Mouse (Mus musculus): Measurements from ENCODE around the gene Camk2g. TPM values are rescaled to one million over a fixed set of nuclear protein-coding genes. Genes with fewer than 3 reads are reported as not detected.

Gene Camk2g
- polyA plus RNA-seq, 1 experiment from 2014 or later: 42.3 TPM

DNA sequence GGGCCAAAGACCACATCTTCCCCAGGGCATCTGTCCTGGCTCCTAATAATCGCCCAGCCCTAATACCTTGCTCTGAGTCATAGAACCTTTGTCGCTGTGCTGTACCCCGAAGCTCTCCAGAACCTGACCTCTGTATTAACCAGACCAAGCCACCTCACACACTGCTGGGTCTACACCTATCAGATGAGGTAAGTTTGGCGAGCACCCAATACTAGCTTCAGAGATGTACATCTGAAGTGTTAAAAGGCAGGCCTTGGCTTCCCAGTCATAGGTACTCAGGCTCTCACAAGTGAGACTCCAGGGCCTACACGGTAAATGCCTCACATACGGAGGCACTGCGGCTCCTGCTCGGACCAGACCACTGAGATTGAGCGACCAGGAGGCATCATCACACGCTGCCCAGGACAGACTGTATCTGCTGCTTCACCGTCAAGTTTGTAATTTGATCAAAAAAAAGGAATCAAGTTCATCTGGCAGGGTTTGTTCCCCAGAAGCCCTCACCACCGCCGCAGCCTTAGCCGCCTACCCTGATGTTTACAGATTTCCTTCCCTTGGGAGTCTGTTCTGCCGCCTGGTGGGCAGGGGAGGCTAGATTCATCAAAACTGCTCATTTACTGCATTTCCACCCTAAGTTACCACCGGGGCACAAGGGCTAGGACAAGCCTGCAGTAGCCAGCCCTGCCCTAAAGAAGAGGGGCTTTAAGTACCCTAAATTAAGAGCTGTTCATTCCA is 2.2 kb downstream of the Camk2g start:
- Histone ChIP-seq H3K4me1 (replicated peaks) (peaks cover 30% of the 10 kb centered on the region), H3K9ac (no peak overlapping the region)
- 71% methylated on average over 16 of the region's 16 CpGs for WGBS

DNA sequence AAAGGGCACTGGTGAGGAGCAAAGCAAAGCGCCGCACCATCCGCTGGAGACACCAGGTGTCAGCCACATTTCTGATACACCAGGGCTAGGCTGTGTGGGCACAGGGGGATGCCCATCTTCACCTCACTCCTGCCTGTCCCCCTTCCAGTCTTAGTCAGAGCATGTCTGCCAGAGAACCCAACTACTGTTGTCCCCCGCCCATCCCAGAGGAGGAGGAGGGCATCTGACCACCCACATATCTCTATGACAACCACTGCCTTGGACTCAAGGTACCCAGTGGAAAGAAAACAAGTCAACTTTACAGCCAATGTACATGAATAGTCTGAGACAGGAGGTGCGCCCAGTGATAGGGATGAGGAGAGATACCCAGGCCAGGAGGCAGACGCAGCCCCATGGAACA is 2.9 kb downstream of the Camk2g start:
- Histone ChIP-seq H3K4me1 (replicated peaks) (peaks cover 37% of the 10 kb centered on the region), H3K4me3 (replicated peaks) (no peak overlapping the region), H3K27ac (no peak overlapping the region), H3K9ac (no peak overlapping the region), H3K27me3 (replicated peaks) (no peaks in the 10 kb centered on the region), H3K4me2 (replicated peaks) (no peak overlapping the region), H3K9me3 (no peaks in the 10 kb centered on the region), H3K36me3 (peaks cover 17% of the 10 kb centered on the region)
- no peak for ATAC-seq
- WGBS: 92% methylated on average over 6 of the region's 6 CpGs

More for the DNA sequence above, 2.2 kb downstream of the Camk2g start:
- H3K9me3 ChIP-seq: no peaks in the 10 kb centered on the region
- H3K36me3 ChIP-seq: peaks cover 15% of the 10 kb centered on the region
- H3K4me2 ChIP-seq (replicated peaks): no peak overlapping the region
- ATAC-seq: no peak
- H3K27ac ChIP-seq: no peak overlapping the region
- H3K27me3 ChIP-seq (replicated peaks): no peaks in the 10 kb centered on the region
- H3K4me3 ChIP-seq (replicated peaks): no peak overlapping the region

DNA sequence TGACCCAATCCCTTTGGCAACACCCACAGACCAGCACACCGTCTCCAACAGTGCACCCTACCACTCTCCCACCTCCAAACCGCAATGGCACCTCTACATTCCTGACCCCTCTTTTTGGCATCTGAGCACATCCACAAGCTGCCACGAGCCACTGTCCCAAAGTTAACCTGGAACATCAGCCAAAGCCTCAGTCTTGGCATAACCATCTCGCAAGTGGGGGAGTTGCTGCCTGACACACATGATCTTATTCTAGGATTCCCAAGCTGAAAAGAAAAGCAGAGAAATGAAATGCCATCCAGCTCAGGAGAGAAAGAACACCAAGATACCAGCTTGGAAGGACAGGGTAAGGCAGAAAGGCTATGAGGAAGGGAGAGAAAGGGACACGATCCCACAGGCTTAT is 3.4 kb downstream of the Camk2g start:
- Histone ChIP-seq H3K4me2 (replicated peaks) (no peak overlapping the region), H3K27ac (no peak overlapping the region), H3K9me3 (no peaks in the 10 kb centered on the region), H3K4me1 (replicated peaks) (peaks cover 38% of the 10 kb centered on the region), H3K4me3 (replicated peaks) (no peak overlapping the region), H3K27me3 (replicated peaks) (no peaks in the 10 kb centered on the region), H3K36me3 (peaks cover 19% of the 10 kb centered on the region), H3K9ac (no peak overlapping the region)
- ATAC-seq: no peak
- 91% methylated on average over 5 of the region's 5 CpGs for WGBS

DNA sequence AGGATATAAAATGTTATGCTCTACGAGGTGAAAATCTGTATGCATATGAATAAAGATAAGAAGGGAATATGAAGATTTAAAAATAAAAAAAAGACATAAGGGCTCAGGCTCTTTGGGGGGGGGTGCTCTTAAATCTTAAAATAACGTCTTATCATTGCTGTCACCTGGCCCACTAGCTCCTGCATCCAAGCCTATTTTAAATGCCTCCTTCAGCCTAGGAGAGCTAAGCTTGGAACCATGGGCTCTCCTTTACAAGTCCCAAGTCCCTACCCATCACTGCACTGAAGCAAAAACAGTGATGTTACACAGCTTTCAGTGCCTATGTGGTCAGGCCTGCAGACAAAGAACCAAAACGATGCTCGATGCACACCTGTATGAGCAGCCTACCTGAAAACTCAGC is 4.3 kb downstream of the Camk2g start:
- WGBS: 85% methylated on average over 4 of the region's 4 CpGs
- no peak for ATAC-seq
- Histone ChIP-seq H3K4me2 (replicated peaks) (no peak overlapping the region), H3K4me1 (replicated peaks) (peaks cover 42% of the 10 kb centered on the region), H3K27ac (no peak overlapping the region), H3K27me3 (replicated peaks) (no peaks in the 10 kb centered on the region), H3K4me3 (replicated peaks) (no peak overlapping the region), H3K9me3 (no peaks in the 10 kb centered on the region), H3K36me3 (peaks cover 20% of the 10 kb centered on the region), H3K9ac (no peak overlapping the region)

DNA sequence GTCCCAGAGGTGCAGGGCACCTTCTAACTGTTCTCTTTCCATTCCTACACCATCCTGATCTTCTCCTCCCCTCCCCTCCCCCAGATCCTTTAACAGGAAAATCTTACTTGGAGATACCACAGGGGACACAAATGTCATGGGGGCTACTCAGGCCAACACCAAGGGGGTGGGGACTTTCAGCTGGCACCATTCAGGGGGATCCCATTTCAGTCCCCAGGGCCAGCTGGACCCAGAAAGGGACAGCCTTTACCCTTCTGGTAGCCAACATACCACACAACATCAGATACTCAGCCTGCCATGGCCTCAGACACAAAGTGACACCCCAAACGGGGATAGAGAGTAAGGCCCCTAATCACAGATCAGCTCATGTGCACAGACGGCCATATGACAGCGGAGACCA is 5.7 kb downstream of the Camk2g start:
- ATAC-seq: no peak
- Histone ChIP-seq H3K4me2 (replicated peaks) (no peak overlapping the region), H3K36me3 (peaks cover 27% of the 10 kb centered on the region), H3K4me1 (replicated peaks) (peaks cover 42% of the 10 kb centered on the region), H3K27me3 (replicated peaks) (no peaks in the 10 kb centered on the region), H3K4me3 (replicated peaks) (no peak overlapping the region), H3K27ac (no peak overlapping the region), H3K9ac (no peak overlapping the region), H3K9me3 (no peaks in the 10 kb centered on the region)
- WGBS: 82% methylated on average over 3 of the region's 3 CpGs

DNA sequence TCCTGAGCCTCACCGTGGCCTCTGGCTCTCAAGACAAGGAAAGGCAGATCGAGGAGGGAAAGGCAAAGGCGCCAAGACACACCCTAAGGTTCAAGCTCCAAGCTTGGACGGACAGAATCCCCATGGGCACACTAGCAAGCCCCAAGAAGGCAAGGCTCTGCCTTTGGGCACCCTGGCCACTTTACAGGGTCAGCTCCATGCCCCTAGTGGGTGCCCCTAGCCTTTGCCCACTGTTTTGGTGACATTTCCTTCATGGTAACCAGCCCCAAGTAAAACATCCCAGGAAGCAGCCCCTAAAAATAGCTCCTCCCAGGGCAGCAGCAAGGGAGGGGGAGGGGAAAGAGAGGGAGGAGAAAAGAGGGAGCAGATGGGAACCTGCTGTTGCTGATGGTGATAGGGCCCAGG is 7.3 kb downstream of the Camk2g start:
- H3K4me2 ChIP-seq (replicated peaks): no peak overlapping the region
- no peak overlapping the region for H3K4me3 ChIP-seq (replicated peaks)
- H3K36me3 ChIP-seq: peaks cover 31% of the 10 kb centered on the region
- H3K27me3 ChIP-seq (replicated peaks): no peaks in the 10 kb centered on the region
- H3K9me3 ChIP-seq: no peaks in the 10 kb centered on the region
- peaks cover 29% of the 10 kb centered on the region for H3K4me1 ChIP-seq (replicated peaks)
- peak; percentile 42 for ATAC-seq
- no peak overlapping the region for H3K9ac ChIP-seq
- 63% methylated on average over 4 of the region's 4 CpGs for WGBS
- H3K27ac ChIP-seq: peak overlapping the region; percentile 29; the same call in 1 of the 2 replicates

DNA sequence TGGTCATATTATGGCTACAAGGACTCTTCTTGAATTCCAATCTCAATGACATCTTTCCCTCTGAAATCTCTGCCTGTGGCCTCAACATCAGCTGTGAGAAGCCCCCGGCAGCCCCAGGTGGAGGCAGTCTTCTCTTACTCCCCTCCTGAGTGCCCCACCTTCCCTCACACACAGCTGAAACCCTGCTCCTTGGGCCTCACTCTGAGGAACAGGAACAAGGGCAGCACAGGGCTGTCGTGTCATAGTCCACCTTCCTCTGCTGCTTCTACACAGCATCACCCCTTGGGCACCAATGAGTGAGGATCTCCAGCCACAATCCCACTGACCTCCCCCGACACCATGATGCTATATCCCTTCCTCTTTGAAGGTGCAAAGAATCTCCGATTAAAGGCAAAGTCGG is 7.9 kb downstream of the Camk2g start:
- peaks cover 25% of the 10 kb centered on the region for H3K4me1 ChIP-seq (replicated peaks)
- no peaks in the 10 kb centered on the region for H3K27me3 ChIP-seq (replicated peaks)
- H3K4me3 ChIP-seq (replicated peaks): no peak overlapping the region
- H3K36me3 ChIP-seq: peaks cover 29% of the 10 kb centered on the region
- H3K4me2 ChIP-seq (replicated peaks): no peak overlapping the region
- ATAC-seq: peak; percentile 69
- H3K27ac ChIP-seq: 0 out of 2 replicates have a peak overlapping the region, but pooled peaks have one; percentile 29
- no peaks in the 10 kb centered on the region for H3K9me3 ChIP-seq
- no peak overlapping the region for H3K9ac ChIP-seq
- whole genome bisulfite sequencing: 73% methylated on average over 5 of the region's 5 CpGs

DNA sequence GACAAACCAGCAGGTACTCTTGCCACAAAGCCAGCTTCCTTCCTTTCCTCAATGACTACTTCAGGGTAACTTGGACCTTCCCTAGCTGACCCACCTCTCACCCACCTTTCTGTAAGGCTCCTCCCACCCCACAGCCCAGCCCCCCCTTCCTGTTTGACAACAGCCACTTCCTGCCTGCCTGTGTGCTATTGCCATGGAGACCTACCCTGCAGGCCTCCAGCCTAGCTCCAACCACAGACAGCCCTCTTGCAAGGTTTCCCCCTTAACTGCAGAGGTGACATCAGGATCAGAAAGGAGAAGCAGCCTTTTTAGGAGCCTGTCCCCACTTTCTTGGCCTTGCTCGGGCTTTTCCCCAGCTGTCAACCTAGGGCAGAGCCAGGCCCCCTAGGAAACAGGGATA is 8.7 kb downstream of the Camk2g start:
- Histone ChIP-seq H3K4me3 (replicated peaks) (no peak overlapping the region), H3K27me3 (replicated peaks) (no peaks in the 10 kb centered on the region), H3K4me1 (replicated peaks) (peaks cover 25% of the 10 kb centered on the region), H3K9me3 (no peaks in the 10 kb centered on the region), H3K4me2 (replicated peaks) (no peak overlapping the region), H3K9ac (no peak overlapping the region), H3K27ac (peak overlapping the region; percentile 29; the same call in 1 of the 2 replicates), H3K36me3 (peaks cover 24% of the 10 kb centered on the region)
- no peak for ATAC-seq
- WGBS: 76% methylated on average over 1 of the region's 1 CpGs

DNA sequence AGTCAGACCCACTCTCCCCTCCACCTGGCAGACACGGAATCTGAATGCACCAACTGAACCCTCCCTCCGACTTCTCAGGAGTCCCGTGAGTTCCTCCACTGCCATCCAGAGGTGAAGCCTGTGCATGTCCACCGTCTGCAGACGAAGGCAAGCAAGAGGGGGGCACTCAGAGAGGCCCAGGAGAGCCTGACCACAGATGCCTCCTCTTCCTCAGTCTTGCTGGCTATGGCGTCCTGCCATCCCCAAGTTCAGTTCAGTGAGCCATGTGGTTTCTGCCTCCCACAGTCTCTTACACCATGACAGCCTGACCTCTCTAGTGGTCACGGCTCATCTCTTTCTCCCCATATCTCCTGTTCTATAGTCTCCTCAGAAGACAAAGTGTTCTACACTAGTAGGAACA is 9.2 kb downstream of the Camk2g start:
- WGBS: 78% methylated on average over 7 of the region's 7 CpGs
- peaks cover 21% of the 10 kb centered on the region for H3K36me3 ChIP-seq
- H3K27me3 ChIP-seq (replicated peaks): no peaks in the 10 kb centered on the region
- ATAC-seq: no peak
- H3K27ac ChIP-seq: no peak overlapping the region
- no peaks in the 10 kb centered on the region for H3K9me3 ChIP-seq
- H3K4me3 ChIP-seq (replicated peaks): no peak overlapping the region
- no peak overlapping the region for H3K9ac ChIP-seq
- H3K4me2 ChIP-seq (replicated peaks): no peak overlapping the region
- H3K4me1 ChIP-seq (replicated peaks): peaks cover 25% of the 10 kb centered on the region

DNA sequence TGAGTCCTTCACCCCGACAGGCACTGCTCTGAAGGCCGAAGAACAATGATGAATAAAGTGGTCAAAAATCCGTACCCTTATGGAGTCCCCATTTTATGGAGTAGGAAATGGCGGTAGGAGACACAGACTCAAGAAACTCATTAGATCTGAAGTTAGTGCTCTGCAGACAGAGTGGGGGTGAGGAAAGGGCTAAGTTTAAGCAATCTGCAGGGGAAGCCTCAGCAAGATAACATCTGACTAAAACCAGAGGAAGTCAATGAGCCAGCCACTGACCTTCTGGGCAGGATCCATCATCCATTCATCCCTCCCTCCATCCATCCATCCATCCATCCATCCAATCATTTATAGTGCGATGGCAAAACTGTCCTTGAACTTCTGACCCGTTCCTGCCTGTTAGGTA is 10.4 kb downstream of the Camk2g start:
- Histone ChIP-seq H3K4me3 (replicated peaks) (no peak overlapping the region), H3K9ac (no peak overlapping the region), H3K9me3 (no peaks in the 10 kb centered on the region), H3K4me1 (replicated peaks) (peaks cover 25% of the 10 kb centered on the region), H3K27ac (no peak overlapping the region), H3K36me3 (peaks cover 19% of the 10 kb centered on the region), H3K27me3 (replicated peaks) (no peaks in the 10 kb centered on the region), H3K4me2 (replicated peaks) (no peak overlapping the region)
- no peak for ATAC-seq
- 88% methylated on average over 6 of the region's 6 CpGs for WGBS

DNA sequence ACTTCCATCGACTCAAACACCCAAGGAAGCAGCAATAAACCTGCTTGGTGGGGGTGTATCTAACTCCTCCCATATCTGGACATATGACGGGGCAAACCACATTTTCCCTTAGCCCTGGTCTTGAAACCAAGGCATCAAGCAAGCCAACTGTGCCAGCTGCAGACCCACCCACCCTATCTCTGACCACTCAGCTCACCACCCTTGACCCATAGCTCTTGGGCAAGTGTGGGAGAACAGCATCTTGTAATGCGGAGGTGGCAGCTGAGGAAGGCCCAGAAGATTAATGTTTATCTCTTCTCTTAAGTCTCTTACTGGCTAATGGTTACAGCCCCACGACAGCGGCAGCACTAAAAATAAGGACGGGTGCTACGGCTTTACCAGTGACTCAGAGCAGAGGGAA is 11.0 kb downstream of the Camk2g start:
- no peak overlapping the region for H3K4me2 ChIP-seq (replicated peaks)
- H3K4me3 ChIP-seq (replicated peaks): no peak overlapping the region
- peaks cover 25% of the 10 kb centered on the region for H3K36me3 ChIP-seq
- H3K9me3 ChIP-seq: no peaks in the 10 kb centered on the region
- peaks cover 25% of the 10 kb centered on the region for H3K4me1 ChIP-seq (replicated peaks)
- no peak overlapping the region for H3K27ac ChIP-seq
- H3K9ac ChIP-seq: no peak overlapping the region
- no peaks in the 10 kb centered on the region for H3K27me3 ChIP-seq (replicated peaks)
- 85% methylated on average over 7 of the region's 7 CpGs for WGBS
- ATAC-seq: no peak

DNA sequence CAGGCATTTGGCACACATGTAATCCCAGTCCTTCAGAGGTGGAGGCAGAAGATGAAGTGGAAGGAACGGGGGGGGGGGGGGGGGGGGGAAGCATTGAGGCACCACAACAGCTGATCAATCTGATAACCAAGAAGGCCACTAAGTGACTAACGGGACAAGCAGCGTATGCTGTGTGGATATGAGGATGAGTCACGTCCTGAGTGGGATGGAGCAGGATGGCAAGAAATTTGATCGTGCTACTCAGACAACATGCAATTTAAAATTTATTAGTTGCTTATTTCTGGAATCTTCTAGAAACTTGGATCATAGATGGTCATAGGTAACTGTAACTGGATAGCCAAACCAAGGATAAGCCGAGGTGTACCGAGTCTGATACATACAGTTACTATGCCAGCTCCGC is 13.7 kb downstream of the Camk2g start:
- H3K9ac ChIP-seq: no peak overlapping the region
- ATAC-seq: no peak
- no peak overlapping the region for H3K27ac ChIP-seq
- H3K4me3 ChIP-seq (replicated peaks): no peak overlapping the region
- no peaks in the 10 kb centered on the region for H3K9me3 ChIP-seq
- WGBS: 85% methylated on average over 8 of the region's 8 CpGs
- H3K36me3 ChIP-seq: peaks cover 27% of the 10 kb centered on the region
- peaks cover 5% of the 10 kb centered on the region for H3K4me1 ChIP-seq (replicated peaks)
- no peak overlapping the region for H3K4me2 ChIP-seq (replicated peaks)
- no peaks in the 10 kb centered on the region for H3K27me3 ChIP-seq (replicated peaks)

DNA sequence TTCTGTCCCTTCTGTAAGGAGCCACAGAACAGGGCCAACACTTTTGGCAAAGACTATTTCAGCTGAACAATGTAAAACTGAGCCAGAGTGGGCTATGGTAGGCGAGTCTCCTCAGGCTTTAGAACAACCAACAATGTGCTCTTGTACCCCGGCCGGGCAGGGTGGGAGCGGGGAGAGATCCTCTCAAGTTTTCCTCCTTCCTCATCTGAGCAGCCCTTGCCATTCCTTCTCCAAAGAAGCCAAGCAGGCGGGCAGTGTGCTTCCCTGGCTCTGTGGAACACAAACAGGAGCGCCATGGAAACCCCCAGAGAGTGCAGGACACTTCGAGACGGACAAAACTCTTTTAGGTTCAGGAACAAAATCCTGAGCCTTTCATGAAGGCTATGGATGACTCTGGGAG is 15.4 kb downstream of the Camk2g start:
- no peak overlapping the region for H3K4me2 ChIP-seq (replicated peaks)
- WGBS: 90% methylated on average over 8 of the region's 8 CpGs

More for the DNA sequence above, 15.4 kb downstream of the Camk2g start:
- H3K36me3 ChIP-seq: peaks cover 23% of the 10 kb centered on the region
- no peak for ATAC-seq
- H3K9me3 ChIP-seq: no peaks in the 10 kb centered on the region
- H3K27me3 ChIP-seq (replicated peaks): no peaks in the 10 kb centered on the region
- H3K27ac ChIP-seq: no peak overlapping the region
- no peak overlapping the region for H3K4me3 ChIP-seq (replicated peaks)
- no peak overlapping the region for H3K9ac ChIP-seq
- H3K4me1 ChIP-seq (replicated peaks): peaks cover 3% of the 10 kb centered on the region

All from intestine, embryonic 15.5 days (tissue).